Comparison of ENCODE assay signal across 14 mouse cellular contexts in genomic region chr14:61535811-61536210, GRCm38 (mm10).
"Had no signal": no experiment of that assay in that cellular context is flagged by ENCODE, and none has a peak within 500 bp of the region (broad histone marks: within the 10 kb centered on the region; RNA-seq: fewer than 3 reads in every experiment).

No protein-coding gene starts in this region.

- DNase-seq: liver, postnatal 0 days; lung, embryonic 14.5 days; lung, postnatal 10 days; lung, postnatal 4 days; right cerebral cortex, postnatal 25 days; right cerebral cortex, postnatal 4 days; spleen, adult 18-20 months; thymus, adult 18-20 months; thymus, postnatal 14 days; thymus, postnatal 36 days had no signal

- H3K9me3 ChIP-seq: midbrain, embryonic 10.5 days; midbrain, embryonic 12.5 days; midbrain, embryonic 15.5 days; neural tube, embryonic 12.5 days had no signal

- ATAC-seq: liver, postnatal 0 days; midbrain, embryonic 15.5 days had no signal

- H3K4me2 ChIP-seq: lung, embryonic 14.5 days; midbrain, embryonic 12.5 days; midbrain, embryonic 15.5 days; neural tube, embryonic 12.5 days had no signal

- H3K4me3 ChIP-seq: midbrain, embryonic 10.5 days; midbrain, embryonic 12.5 days; midbrain, embryonic 15.5 days; neural tube, embryonic 12.5 days had no signal

- H3K9ac ChIP-seq: liver, postnatal 0 days; lung, embryonic 14.5 days; midbrain, embryonic 12.5 days; midbrain, embryonic 15.5 days; neural tube, embryonic 12.5 days had no signal

- H3K27ac ChIP-seq: midbrain, embryonic 10.5 days; midbrain, embryonic 12.5 days; midbrain, embryonic 15.5 days; neural tube, embryonic 12.5 days had no signal

- H3K27me3 ChIP-seq: midbrain, embryonic 12.5 days; midbrain, embryonic 15.5 days; neural tube, embryonic 12.5 days had no signal

- H3K4me1 ChIP-seq: midbrain, embryonic 10.5 days; midbrain, embryonic 12.5 days; midbrain, embryonic 15.5 days; neural tube, embryonic 12.5 days had no signal
